Mouse (Mus musculus) 3134 (cell line): Measurements from ENCODE around the gene Slc26a10.

ENCODE experiments used
- DNase-seq: peaks from one replicate; pipeline ENCODE4 v3.0.0-alpha.2; 2011; ENCODE audit warnings: low spot score; ENCODE audit not compliant: insufficient read length; ENCODE audit errors: extremely low read depth

Gene Slc26a10

DNA sequence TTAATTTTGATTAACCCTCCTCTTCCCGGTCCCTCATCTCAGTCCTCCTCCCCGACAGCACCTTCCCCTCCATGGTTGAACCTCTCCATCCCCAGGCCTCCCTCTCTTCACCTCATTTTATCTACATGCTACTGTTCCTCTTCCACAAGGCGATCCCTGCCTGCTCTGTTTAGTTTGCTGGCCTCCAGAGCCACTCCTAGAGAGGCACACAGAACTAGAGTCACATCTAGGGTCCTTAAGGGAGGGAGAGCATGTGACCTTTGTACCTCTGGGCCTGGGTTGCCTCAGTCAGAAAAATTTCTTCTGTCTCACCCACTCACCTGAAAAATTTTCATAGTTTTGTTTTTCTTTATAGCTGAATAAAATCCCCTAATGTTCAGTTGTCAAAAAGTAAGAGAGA lies 42.5 kb downstream of the Slc26a10 start:
- no peak for DNase-seq

GRCm38 (mm10) chr10:127136510-127136909 lies 43.9 kb downstream of the Slc26a10 start:
- DNase-seq, result no peak

- no peak for DNase-seq
Measured at GRCm38 (mm10) chr10:127135118-127135836, 45.2 kb downstream of the Slc26a10 start.

GRCm38 (mm10) chr10:127134394-127135035 lies 45.9 kb downstream of the Slc26a10 start:
- DNase-seq, result peak; percentile 50

GRCm38 (mm10) chr10:127132469-127132868 lies 48.0 kb downstream of the Slc26a10 start:
- no peak for DNase-seq

GRCm38 (mm10) chr10:127129431-127129830 lies 51.0 kb downstream of the Slc26a10 start:
- no peak for DNase-seq

DNA sequence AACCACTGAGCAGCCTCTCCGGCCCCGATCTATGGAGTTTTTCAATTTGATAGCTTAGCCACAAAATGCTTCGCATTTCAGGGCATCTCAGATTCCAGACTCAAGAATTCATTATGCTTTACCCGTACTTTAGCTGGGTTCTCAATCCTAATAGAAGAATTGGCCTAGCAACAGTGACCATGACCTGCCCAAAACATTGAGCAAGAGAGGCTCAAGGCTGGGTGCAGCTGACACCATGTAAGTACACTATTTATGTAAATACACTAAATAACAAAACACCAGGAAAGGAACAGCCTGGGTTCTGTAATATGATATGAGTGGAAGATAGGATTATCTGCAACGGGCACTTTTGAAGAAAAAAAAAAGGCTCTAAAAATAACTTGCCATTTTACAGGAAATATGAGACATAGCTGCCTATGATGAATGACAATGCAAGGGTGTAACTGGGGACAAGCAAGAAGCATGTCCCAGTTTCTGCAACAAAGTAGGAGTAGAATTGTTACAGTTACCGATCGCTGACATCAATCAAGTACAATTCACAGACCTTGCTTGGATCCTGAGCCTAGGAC lies 52.6 kb downstream of the Slc26a10 start:
- no peak for DNase-seq

DNA sequence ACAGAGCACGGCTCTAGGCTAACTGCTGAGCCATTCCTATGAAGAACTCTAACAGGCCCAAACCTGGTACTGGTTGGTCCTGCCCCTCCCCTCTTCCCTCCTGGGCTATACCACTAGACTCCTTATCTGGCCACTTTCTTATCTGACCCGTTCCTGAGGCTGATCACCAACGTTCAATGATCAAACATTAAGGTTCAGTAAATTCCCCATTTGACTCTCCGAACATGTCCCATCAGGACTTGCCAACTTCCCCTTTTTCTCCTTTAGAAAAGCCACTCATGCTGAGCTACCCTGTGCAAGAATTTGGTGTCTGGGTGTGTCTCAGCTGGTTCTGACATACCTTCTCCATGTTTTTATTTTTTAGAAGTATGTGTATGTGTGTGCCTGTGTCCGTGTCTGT lies 53.9 kb downstream of the Slc26a10 start:
- no peak for DNase-seq

- peak; percentile 54 for DNase-seq
Measured at GRCm38 (mm10) chr10:127125210-127126001, 55.0 kb downstream of the Slc26a10 start.

GRCm38 (mm10) chr10:127123436-127123805 lies 57.0 kb downstream of the Slc26a10 start:
- peak; percentile 46 for DNase-seq

DNA sequence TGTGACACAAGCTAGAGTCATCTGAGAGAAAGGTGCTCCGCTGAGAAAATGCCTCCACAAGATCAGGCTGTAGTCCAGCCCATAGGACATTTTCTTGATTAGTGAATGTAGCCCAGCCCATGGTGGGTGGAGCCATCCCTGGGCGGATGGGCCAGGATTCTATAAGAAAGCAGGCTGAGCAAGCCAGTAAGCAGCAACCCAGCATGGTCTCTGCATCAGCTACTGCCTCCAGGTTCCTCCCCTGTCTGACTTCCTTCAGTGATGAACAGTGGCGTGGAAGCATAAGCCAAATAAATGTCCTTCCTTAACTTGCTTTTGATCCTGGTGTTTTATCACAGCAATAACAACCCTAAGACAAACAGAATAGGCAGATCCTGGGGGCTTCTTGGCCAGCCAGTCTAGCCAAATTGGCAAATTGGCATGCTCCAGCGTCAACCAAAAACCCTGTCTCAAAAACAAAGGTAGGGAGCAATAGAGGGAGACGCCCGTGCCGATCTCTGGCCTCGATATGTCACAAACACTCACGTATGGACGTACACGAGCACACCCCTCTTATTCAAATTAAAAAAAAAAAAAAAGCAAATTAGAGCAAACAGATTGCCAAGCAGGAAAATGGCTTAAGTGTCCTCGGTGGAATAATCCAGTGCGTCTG lies 57.5 kb downstream of the Slc26a10 start:
- no peak for DNase-seq

DNA sequence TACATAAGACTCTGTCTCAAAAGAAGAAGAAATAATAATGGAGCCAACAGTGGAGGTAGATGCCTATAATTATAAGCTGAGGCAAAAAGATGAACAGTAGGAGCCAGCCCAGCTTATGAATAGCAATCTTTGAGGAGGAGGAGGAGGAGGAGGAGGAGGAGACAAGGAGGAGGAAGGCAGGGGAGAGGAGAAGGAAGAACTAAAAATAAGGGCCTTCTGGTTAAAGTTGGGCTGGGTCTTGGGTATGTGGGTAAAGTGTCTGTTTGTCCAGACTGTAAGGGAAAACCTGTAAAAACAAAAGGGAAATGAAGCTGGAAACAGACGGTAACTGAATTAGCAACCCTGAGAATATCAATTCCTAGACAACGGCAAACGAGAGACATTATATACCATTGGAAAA lies 58.4 kb downstream of the Slc26a10 start:
- no peak for DNase-seq
